Mouse (Mus musculus): ENCODE measurements around the gene Rere.

The Rere gene

DNA sequence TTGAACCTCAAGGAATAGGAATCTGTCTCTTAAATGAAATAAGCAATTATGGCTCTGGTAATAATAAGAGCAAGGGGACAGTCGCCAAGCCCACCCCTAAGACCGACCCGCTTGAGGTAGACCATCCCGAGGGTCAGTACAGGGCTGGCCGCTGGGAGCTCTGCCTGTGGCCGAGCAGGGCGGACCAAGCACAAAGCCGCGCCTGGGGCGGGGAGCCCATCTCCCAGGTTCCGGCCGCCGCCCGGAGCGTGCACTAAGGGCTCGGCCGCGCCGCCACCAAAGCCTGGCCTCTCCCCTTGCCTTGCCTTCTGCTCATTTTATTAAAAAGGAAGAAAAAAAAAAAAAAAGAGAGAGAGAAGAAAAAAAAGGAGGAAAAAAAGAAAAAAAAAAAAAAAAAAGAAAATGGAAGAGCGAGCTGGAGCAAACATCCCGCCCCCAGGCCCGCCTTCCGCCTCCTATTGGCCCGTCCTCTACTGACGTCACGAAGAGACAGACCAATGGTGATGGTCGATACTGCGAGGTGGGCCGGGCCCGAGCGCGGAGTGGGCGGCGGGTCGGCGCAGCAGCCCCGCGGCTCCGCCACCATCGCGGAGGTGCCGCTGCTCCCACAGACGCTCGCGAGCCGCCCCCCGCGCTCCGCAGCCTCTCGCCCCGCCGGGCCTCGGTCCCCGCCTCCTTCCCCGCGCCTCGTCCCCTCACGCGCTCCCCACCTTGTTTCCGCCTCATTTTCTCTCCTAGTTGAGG is at the start of gene Rere:
Gene Rere (plus strand): TSS at position 629 of the 744 bp plus-strand sequence.
- peak; percentile 98 to 99 for DNase-seq (ENCODE audit: low spot score in 2 of 2)

DNA sequence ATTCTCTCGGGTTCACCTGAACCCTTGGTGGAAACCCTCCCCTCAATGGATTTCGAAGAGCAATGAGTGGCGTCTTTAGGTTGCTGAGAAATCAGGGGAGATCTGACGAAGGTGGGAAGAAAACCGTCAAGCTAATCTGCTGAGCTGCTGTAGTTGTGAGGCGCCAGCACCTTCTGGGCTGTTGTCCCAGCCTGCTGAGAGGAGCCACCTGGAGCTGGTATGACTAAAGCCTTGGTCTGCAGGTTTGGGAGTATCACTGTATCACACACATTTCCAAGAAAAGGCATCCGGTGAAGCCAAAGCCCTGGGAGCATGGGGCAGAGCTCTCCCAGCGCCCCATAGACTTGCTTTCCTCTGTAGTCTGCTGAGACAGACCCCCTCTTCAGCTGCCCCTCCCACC is 49.6 kb upstream of the Rere start:
- DNase-seq (ENCODE audit: low spot score in 2 of 2) = no peak

DNA sequence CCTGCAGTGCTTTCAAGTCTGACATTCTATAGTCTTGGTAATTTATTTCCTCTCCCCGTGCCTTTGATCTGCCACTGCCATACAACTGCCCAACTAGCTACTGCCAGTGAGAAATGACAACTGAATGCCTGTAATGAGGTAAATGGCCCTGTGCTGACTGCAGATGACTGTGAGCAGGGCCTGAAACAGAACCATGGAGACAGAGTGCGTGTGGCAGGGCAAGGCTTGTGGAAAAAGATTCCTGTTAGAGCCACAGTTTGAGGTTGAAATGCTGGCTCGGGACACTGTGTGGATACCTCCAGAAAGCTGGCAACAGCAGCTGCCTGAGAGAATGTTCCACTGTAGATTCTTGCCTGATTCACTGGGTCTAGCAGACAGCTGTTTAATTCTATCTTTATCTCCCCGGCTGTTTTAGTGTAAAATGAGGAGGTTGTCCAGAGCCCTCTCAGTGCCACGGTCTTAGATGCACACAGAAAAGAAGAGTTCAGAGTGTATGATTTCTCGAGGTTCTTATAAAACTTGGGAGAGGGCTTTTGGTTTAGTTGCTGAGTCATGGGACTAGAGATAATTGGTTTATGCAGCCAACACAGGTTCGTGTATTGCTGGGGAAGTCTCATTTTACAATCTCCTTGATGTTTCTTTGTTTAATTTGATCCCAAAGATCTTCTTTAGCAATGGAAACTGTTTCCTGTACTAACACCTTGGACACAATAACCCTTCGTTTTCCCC is 46.7 kb upstream of the Rere start:
- DNase-seq (ENCODE audit: low spot score in 2 of 2) = no peak

DNA sequence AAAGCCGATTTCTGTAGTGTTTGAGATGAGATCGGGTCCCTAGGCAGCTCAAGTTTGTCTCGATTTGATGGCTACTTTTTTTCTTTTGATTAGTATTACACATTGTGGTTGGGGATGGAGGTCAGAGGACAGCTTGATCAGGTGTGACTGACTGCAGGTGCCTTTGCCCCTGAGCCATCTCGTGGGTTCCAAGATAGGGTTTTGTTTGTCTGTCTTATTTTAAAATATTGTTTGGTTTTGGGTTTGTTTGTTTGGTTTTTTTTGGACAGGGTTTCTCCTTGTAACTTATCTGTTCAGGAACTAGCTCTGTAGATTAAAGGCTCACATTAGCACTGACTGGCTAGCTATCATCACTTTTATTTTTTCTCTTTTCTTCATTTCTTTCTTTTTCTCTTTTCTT is 45.9 kb upstream of the Rere start:
- DNase-seq (ENCODE audit: low spot score in 2 of 2) = no peak

DNA sequence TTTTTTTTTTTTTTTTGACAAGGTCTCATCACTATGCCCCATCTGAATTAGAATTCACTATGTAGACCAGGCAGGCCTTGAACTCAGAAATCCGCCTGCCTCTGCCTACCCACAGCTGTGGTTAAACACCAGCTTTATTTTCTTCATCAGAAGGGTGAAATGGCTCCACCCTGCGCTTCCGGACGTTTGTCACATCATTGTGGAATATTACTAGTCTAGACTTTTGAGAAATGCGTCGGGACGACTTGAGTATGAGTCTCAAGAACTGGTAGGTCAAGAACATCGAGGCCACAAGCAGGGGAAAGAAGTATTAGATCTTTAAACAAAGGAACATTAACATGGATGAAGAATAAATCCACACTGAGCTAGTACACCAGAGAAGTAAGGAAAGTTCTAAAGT is 45.4 kb upstream of the Rere start:
- DNase-seq (ENCODE audit: low spot score in 2 of 2) = no peak

DNA sequence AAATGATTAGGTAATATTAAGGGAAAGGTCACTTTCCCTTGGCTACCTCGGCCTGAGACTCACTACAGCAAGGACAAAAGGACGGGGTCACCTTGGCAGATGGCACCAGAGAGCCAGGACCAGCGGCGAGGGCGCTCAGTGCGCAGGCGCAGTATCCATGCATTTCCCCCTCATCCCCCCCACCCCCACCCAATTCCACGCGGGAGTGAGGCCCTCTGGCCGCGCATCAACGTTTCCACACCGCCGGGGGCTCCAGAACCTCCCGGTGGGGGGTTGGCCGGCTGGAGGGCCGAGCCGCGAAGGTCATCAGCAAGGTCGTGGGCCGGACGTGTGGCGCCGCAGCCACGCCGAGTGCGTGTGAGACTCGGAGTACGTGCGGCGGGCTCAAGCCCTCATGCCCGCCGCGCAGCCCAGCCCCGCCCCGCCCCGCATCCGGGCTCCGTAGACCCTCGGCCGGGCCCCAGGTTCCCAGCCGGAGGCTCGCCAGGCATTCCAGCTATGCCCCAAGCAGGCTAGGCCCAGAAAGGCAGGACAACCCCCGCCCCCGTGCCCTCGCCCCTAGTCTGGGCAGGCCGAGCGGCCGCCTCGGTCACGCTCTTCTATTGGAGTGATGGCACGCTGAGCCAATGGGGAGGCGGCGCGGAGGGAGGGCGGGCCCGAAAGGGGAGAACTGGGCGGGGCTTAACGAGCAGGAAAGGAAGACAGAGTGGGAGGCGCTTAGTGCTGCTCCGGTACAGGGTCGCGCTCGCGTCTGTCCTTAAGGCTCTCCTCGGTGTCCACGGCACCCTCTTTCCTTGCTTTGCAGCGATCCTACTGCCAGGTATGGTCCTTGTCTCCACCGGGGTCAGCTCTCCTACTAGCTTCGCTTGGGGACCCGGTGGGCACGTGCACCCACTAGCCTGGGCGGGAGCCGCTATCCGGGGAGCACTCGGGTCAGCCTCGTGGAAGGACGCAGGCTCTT is 44.6 kb upstream of the Rere start, which contains the start of gene Eno1:
Gene Eno1 (plus strand): TSS at position 201 of the 961 bp plus-strand sequence.
- DNase-seq (ENCODE audit: low spot score in 2 of 2) = peak; percentile 91 to 93

DNA sequence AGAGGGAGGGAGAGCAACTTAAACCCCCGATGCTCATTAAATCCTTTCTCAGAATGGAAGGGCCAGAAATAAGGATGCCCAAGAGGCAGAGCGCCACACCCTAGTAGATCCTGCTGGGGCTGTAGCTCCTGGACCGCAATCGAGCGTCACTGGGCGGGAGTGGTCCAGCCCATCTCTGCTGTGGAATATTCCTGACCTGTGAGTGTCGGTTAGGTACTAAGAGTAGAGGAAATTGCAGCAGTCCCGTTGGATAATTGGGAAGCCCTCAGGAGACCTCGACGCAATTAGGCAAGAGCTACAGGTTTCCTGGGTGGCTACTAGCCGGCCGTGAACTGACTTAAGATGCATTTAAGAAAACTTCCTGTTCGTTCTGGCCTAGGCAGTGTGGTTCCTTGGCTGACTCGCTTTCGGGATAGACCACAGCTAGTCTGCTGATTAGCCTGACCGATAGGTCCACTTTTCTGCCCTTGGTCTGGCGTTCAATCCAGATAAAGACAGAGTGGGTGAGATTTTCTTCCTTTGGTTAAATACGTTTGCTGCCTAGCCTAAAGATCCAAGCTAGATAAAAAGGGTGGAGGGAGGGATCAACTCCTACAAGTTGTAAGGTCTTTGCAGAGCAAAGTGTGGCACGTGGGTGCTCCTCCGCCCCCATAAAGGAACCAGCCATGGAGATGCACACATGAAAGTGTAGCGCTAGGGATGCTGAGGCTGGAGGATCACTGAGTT is 43.6 kb upstream of the Rere start:
- DNase-seq (ENCODE audit: low spot score in 2 of 2) = no peak

DNA sequence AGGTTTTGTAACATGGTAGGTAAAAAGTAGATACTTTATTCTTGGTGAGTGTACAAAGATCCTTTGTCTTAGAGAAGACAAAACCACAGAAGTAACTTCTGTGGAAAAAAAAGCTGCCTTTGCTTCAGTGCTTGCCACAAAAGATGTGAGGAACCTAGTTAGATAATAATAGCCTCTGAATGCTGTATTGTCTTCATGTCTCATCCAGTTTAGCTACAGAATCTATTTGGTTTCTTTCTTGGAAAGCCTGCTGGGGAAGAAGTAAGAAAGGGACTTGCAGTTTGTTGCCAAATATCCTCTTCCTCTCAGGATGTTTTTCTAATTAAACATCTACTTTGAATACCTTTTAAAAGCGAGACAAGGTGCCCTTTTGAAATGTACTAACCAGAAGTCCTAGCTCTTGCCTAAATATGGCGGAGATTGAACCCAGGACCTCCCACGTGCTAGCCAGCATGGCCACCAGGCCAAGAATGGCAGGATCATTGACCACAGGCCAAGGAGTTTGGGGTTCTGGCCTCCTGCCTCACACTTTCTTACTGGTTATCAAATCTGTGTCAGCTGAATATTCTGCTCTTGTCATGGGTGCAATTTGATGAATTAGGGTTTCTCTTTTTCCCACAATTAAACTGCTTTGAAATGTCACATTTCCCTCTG is 42.9 kb upstream of the Rere start:
- no peak for DNase-seq (ENCODE audit: low spot score in 2 of 2)

DNA sequence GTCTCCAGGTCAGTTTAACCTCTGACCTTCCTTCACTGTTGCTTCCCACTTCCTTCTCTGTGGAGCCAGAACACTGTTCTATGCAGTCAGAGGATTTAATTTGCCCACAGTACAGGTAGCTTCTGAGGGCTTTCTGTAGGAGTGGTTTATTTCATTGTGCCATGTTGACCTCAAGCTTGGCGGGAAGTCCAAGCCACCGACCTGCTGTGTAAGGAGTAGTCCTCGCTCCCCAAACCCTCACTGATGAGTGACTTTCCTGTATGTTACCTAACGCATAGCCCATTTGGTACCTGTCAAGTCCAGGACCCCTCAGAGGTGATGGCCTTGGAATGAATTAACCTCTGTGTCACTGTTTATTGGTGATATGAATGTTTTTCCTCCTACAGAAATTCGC is 42.4 kb upstream of the Rere start:
- no peak for DNase-seq (ENCODE audit: low spot score in 2 of 2)

DNA sequence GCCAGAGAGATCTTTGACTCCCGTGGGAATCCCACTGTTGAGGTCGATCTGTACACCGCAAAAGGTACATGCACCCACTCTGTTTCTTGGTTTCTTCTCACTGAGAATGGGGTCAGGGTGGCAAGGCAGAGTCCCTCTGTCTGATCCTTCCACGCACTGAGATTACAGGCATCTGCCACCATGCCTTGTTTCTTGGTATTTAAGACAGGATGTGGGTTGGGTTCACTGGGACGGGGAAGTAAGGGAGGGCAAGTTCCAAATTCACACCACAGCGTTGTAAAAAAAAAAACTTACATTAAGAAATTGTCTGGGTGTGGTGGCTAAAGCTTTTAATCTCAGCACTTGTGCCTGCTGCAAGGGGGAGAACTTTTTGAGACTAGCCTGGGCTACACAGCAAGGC is 41.9 kb upstream of the Rere start:
- peak; percentile 26 to 32 for DNase-seq (ENCODE audit: low spot score in 2 of 2)

DNA sequence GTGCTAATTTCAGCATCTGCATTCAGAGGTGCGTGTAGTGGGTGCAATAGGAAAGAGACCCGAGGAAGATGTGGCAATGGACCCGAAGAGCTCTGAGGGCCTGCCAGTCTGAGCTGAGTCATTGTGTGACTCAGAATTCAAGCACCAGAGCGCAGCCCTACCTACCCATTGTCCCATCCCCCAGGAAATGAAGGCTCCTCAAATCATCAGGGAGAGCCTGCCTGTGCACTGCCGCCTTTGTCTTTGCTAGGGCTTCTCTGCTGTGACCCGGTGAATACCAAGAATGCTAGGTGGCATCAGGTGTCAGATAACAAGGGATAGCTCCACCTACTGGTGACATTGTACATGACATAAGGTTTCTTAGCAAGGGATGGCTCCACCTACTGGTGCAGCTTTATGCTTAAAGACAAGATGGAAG is 41.5 kb upstream of the Rere start:
- peak; percentile 85 to 88 for DNase-seq (ENCODE audit: low spot score in 2 of 2)

DNA sequence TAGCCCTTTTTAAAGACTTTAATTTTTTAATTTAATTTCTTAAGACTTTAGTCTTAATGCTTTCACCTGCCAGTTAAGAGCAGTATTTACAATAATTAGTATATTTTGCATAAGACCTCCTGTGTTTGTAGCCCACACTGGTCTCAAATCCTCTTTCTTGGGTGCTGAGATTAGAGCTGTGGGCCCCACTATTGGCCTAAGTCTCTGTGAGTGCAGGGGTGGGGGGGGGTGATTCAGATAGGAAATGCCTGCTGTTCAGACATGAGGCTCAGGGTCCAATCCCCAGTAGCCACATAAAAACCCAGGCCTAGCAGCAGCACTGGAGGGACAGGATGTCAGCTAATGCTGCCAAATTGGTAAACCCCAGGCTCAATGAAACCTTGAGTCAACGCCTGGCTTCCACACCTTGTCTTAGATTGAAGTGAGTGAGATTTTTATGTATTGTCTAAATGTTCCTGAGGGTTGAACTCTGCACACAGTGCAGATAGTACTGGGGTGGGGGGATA is 41.0 kb upstream of the Rere start:
- DNase-seq (ENCODE audit: low spot score in 2 of 2) = peak in 1 of 2 experiments; percentile 16

DNA sequence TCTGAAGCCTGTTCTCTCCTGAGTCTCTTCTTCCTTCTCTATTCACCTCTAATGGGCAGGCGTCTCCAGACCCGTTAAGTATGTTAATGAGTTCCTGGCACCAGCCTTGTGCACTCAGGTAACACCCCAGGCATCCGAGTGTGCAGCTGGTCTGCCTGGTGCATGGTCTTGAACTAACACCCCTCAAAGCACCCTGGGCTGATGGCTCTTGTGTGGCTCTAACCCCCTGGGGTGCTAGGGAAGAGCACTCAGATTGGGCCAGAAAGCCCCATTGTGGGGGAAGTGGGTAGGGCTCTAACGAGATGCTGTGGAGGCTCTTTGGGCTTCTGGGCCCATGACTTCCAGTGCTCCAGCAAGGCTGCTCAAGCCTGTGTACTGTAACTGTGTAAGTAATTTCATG is 39.7 kb upstream of the Rere start:
- DNase-seq (ENCODE audit: low spot score in 2 of 2) = no peak

DNA sequence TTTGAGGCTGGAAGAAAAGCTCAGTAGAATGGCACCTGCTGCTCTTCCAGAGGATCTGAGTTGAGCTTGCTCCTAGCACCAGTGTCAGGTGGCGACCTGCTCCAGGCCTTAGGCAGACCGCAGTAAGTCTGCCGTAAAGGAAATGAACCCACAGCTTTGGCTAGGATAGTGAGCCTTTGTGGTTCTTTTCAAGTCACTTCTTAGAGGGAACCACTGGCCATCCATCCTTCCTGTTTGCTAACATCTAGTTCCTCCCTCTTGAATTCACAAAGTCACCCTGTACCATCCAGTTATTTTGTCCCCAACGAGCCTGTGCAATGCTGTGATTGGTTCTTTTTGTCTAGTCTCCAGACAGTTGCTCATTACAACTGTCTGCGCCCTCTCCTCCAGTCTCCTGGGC is 38.7 kb upstream of the Rere start:
- no peak for DNase-seq (ENCODE audit: low spot score in 2 of 2)

DNA sequence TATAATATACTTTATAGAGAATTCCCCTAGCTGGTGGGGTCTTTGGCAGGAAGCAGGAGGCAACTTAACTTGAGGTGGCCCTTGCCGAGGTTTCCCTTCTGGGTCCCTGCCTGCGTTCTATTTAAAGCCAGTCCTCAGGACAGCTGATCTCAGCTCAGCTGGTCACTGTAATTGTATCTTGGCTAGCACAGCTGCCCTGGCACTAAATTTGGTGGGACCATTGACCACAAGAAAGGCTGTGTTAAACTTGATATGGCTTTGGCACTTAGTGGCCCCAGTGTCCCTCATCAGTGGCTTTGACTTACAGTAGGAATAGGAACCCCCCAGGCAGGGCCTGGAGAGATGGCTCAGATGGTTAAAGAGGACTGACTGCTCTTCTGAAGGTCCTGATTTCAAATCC is 35.6 kb upstream of the Rere start:
- no peak for DNase-seq (ENCODE audit: low spot score in 2 of 2)

DNA sequence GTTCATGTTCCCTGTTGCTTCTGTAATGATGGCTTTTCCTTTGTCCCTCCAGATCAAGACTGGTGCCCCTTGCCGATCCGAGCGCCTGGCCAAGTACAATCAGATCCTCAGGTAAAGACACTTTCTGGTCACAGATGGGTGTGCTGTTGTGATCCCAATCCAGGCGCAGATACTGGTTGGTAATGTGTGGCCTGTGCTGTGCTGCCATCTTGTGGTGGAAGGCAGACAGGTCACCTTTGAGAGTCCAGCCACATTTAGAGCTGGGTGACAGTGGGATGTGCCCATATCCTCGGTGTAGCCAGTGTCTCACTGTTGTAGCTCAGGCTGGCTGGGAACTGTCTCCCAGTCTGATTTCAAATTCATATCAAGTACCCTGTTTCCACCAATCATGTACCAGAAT is 33.4 kb upstream of the Rere start:
- peak; percentile 55 to 63 for DNase-seq (ENCODE audit: low spot score in 2 of 2)

DNA sequence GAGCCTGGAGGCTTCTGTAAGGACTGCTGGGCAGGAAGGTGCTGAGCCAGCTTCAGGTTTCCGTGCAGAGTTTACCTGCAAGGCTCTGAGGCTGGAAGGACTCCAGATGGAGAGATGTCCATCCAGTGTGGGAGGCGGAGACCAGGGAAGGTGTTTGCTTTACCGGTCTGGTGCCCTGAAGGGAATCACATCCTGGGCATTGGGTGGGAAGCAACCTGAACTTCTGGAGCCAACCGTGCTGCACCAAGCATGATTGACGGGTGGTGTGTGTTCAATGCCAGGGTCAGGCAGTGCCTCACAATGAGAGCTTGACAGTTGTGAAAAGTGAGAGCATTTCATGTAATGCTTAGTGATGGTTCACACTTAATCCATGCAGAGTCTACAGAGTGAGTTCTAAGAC is 32.5 kb upstream of the Rere start:
- DNase-seq (ENCODE audit: low spot score in 2 of 2) = no peak

DNA sequence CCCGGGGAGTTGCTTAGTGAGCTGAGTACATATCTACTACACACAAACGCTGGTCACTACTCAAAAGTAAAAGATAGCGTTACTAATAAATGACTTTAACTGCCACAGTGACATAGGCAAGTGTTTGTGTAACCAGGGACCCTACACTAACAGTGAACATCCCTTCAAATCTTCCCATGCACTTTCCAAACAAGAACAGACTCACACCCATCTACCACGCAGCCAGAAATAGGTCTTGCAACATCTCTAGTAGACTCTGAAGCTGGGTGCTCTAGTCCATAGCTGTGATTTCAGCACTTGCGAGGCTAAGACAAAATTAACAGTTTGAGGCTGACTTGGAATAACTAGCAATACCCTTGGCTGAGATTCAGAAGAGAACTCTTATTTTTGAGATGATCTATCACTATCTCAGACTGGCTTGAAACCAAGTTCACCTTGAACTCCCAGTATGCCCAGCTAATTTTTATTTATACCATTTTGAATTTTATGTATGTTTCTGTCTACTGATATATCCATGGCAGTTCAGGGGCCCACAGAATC is 31.6 kb upstream of the Rere start:
- DNase-seq (ENCODE audit: low spot score in 2 of 2) = no peak

DNA sequence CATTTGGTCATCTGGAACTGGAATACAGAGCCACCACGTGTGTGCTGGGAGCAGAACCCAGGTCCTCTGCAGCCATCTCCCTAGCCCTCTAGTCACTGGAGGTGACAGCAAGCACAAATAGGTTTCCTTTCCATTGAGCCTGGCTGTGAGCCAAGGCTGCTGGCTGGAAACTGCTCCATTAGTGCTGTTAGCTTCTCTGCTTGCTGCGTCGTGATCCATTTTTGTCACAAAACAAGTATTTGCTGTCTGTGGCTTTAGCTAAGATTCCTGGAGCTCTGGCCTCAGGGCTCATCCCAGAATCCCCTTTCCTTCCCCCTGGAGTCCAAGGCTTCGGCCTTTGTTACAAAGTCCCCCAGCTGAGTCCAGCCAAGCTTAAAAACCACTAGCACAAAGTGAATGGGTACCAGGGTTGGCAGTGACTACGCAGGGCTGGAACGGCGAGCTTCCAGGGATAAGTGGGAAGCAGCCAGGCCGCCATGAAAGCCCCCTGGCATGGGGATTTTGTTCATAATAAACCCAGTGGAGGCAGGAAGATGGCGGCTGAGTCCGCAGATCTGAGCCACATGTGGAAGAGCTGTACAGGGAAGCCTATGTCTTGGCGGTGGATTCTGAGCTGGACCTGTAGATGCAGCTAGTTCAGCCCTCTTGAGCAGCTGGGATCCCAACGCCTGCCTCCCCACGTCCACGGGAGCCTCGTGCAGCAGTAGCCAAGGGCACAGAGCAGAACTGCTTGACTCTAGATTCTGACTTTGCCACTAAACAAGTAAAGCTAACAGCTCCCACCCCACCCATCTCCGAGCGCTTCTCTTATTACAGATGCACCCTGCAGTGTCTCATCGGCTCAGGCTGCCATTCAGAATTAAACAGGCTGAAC is 30.7 kb upstream of the Rere start:
- DNase-seq (ENCODE audit: low spot score in 2 of 2) = no peak
